Mouse (Mus musculus) kidney, postnatal 36 days (tissue): ENCODE data around the gene Olfr1016.

Experiments
- DNase-seq, 2 experiments: peaks; one replicate each; pipeline ENCODE4 v3.0.0; 2021 to 2022; ENCODE audit warnings: mixed read lengths in 2 of 2

Olfr1016 gene

GRCm38 (mm10) chr2:85802444-85802843 is at the start of gene Olfr1016:
Olfr1016 (minus strand) TSS chr2:85802544.
- no peak for DNase-seq

- no peak for DNase-seq
These were observed 44.4 kb upstream of the Olfr1016 start, which contains the start of gene Olfr1020 for GRCm38 (mm10) chr2:85846730-85847129. Olfr1020 (plus strand) TSS chr2:85847030.

- DNase-seq, result no peak
These were observed 43.0 kb upstream of the Olfr1016 start, which contains the start of gene Olfr1019 for GRCm38 (mm10) chr2:85845383-85845782. Olfr1019 (minus strand) TSS chr2:85845483.

- no peak for DNase-seq
These were observed 15.8 kb upstream of the Olfr1016 start, which contains the start of gene Olfr1018 for GRCm38 (mm10) chr2:85818179-85818578. Olfr1018 (plus strand) TSS chr2:85818479.

GRCm38 (mm10) chr2:85804501-85804900 is 2.2 kb upstream of the Olfr1016 start:
- DNase-seq, result no peak

GRCm38 (mm10) chr2:85792331-85792730 is 10.0 kb downstream of the Olfr1016 start:
- no peak for DNase-seq

- no peak for DNase-seq
These were observed 20.6 kb downstream of the Olfr1016 start, which contains the start of gene Olfr1015 for GRCm38 (mm10) chr2:85781717-85782116. Olfr1015 (plus strand) TSS chr2:85782017.

GRCm38 (mm10) chr2:85772413-85772812 is 29.9 kb downstream of the Olfr1016 start, which contains the start of gene Olfr1014:
Olfr1014 (plus strand) TSS chr2:85772713.
- DNase-seq, result no peak

- DNase-seq, result no peak
These were observed 35.5 kb downstream of the Olfr1016 start, which contains the start of gene Olfr1013 for GRCm38 (mm10) chr2:85766798-85767197. Olfr1013 (plus strand) TSS chr2:85767098.

- no peak for DNase-seq
These were observed 39.7 kb downstream of the Olfr1016 start, which contains the start of gene Olfr1012 for GRCm38 (mm10) chr2:85762666-85763065. Olfr1012 (minus strand) TSS chr2:85762766.

- no peak for DNase-seq
These were observed 48.5 kb downstream of the Olfr1016 start for GRCm38 (mm10) chr2:85753822-85754221.
